ENCODE assay signal across 33 mouse cellular contexts in the genomic region with DNA sequence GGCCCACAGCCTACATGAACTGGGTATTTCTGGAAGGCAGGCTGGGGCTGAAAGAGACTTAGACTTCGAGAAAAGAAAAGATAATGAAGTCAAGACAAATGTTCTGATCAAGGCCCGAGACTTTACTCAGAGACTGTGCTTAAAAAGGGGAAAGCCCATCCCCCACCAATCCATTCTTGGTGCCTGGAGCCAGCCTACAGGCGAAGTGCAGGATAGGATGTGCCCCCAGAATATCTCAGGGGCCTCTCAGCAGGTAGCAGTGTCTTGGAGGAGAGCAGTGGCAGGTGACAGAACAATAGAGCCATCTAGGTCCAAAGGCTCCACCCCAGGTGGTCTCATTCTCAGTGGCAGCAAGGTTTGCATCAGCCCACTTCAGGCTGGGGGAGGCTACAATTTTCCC. TPM values are rescaled to one million over a fixed set of nuclear protein-coding genes. Genes with fewer than 3 reads are reported as not detected.
"Had no signal": no experiment of that assay in that cellular context is flagged by ENCODE, and none has a peak within 500 bp of the region (broad histone marks: within the 10 kb centered on the region; RNA-seq: fewer than 3 reads in every experiment).

No protein-coding gene starts in this region.

RNA-seq across cellular contexts. Expression of gene Gm49366, which starts 10.4 kb away (rescaled TPM):
- total RNA-seq: heart, postnatal 10 days; heart, postnatal 14 days; heart, postnatal 25 days; heart, postnatal 4 days; hematopoietic stem cell, adult 5-6 weeks; hindbrain, postnatal 0 days; layer of hippocampus, adult 8-10 months; layer of hippocampus, postnatal 14 days; layer of hippocampus, postnatal 25 days had no signal
- polyA plus RNA-seq: heart, embryonic 12.5 days; heart, embryonic 13.5 days; heart, embryonic 14.5 days; heart, embryonic 15.5 days; heart, embryonic 16.5 days; heart, postnatal 0 days; hindbrain, embryonic 10.5 days; hindbrain, embryonic 11.5 days; hindbrain, embryonic 12.5 days; hindbrain, embryonic 13.5 days; hindbrain, embryonic 14.5 days; hindbrain, embryonic 15.5 days; hindbrain, embryonic 16.5 days; hindbrain, postnatal 0 days; inflammation-experienced regulatory T-cells, adult 6 months; intestine, embryonic 14.5 days; intestine, embryonic 15.5 days; intestine, embryonic 16.5 days; intestine, postnatal 0 days; kidney, adult 2 months; kidney, embryonic 14.5 days; kidney, embryonic 15.5 days; kidney, embryonic 16.5 days; kidney, postnatal 0 days; large intestine, adult 2 months had no signal

RNA-seq across cellular contexts. Expression of gene Acot1, which starts 19.0 kb away (rescaled TPM):
- polyA plus RNA-seq: inflammation-experienced regulatory T-cells, adult 6 months had no signal

RNA-seq across cellular contexts. Expression of gene Acot3, which starts 23.6 kb away (rescaled TPM):
- total RNA-seq: hematopoietic stem cell, adult 5-6 weeks had no signal
- polyA plus RNA-seq: inflammation-experienced regulatory T-cells, adult 6 months; large intestine, adult 2 months had no signal
